Mouse (Mus musculus): ENCODE results near the gene B4galt1. TPM values are rescaled to one million over a fixed set of nuclear protein-coding genes. Genes with fewer than 3 reads are reported as not detected.
"Not testable (repeated sequence)": the region's sequence is repeated elsewhere in the genome, so short reads cannot be mapped to it uniquely, and the experiment has no call there.

The B4galt1 gene
- polyA plus RNA-seq, 1 experiment: 44.4 TPM

DNA sequence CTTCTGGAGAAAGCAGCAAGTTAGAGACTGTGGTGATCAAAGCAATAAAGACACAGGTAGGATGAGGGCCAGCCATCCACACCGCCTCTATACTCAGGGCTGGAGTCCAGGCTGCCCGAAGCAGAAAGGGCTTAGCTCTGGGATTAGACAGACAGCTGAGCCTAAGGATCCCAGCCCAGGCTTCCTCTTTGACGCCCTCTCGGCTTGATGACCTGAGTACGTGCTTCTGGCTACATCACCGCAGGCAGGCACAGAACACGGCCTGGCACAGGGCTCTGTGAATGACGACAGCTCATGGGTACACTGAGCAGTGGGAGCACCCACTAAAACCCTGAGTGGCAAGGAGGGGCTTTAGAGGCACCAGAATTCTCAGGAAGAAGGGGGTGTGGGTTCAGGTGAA lies 48.4 kb downstream of the B4galt1 start:
- Histone ChIP-seq H3K4me3 (replicated peaks; ENCODE audit: control insufficient read depth, low read depth, low read length) (no peak overlapping the region), H3K4me1 (ENCODE audit: control insufficient read depth, insufficient read depth, low read length) (no peaks in the 10 kb centered on the region), H3K27ac (ENCODE audit: control insufficient read depth, insufficient read depth, low read depth, low read length, poor library complexity) (no peak overlapping the region)
- TF ChIP-seq POLR2A (IDR thresholded peaks at IDR 0.05; ENCODE audit: borderline replicate concordance, control insufficient read depth, low read depth, low read length): no peak
- TF ChIP-seq CTCF (IDR thresholded peaks at IDR 0.05; ENCODE audit: control insufficient read depth, insufficient read depth, low read length): no peak
- WGBS: 91% methylated on average over 8 of the region's 8 CpGs

GRCm38 (mm10) chr4:40802787-40803186 lies 51.0 kb downstream of the B4galt1 start:
- Histone ChIP-seq H3K4me1 (ENCODE audit: control insufficient read depth, insufficient read depth, low read length) (no peaks in the 10 kb centered on the region), H3K27ac (ENCODE audit: control insufficient read depth, insufficient read depth, low read depth, low read length, poor library complexity) (no peak overlapping the region), H3K4me3 (replicated peaks; ENCODE audit: control insufficient read depth, low read depth, low read length) (no peak overlapping the region)
- TF ChIP-seq CTCF (IDR thresholded peaks at IDR 0.05; ENCODE audit: control insufficient read depth, insufficient read depth, low read length): no peak
- TF ChIP-seq POLR2A (IDR thresholded peaks at IDR 0.05; ENCODE audit: borderline replicate concordance, control insufficient read depth, low read depth, low read length): no peak
- WGBS: 84% methylated on average over 3 of the region's 3 CpGs

DNA sequence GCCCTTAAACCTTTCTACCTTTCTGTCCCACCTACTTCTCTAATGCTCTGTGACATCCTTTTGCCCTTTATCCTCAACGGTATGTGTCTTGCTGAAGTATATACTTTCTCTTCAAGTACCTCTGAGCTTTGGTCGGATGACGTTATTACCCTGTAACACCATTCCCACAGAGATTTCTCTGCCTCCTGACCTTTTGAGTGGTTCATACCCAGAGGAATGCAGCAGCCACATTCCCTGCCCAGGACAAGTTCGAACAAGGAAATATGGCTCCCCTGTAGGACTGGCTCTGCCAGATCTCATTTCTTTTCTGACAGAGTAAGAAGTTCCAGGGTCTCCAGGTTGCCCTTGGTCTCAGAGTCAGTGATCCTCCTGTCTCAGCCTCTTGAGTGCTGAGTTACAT lies 51.9 kb downstream of the B4galt1 start:
- TF ChIP-seq CTCF (IDR thresholded peaks at IDR 0.05; ENCODE audit: control insufficient read depth, insufficient read depth, low read length) (no peak), POLR2A (IDR thresholded peaks at IDR 0.05; ENCODE audit: borderline replicate concordance, control insufficient read depth, low read depth, low read length) (no peak)
- WGBS: 89% methylated on average over 4 of the region's 4 CpGs
- H3K27ac ChIP-seq (ENCODE audit: control insufficient read depth, insufficient read depth, low read depth, low read length, poor library complexity): no peak overlapping the region
- no peaks in the 10 kb centered on the region for H3K4me1 ChIP-seq (ENCODE audit: control insufficient read depth, insufficient read depth, low read length)
- H3K4me3 ChIP-seq (replicated peaks; ENCODE audit: control insufficient read depth, low read depth, low read length): no peak overlapping the region

GRCm38 (mm10) chr4:40800873-40801272 lies 52.9 kb downstream of the B4galt1 start:
- H3K4me3 ChIP-seq (replicated peaks; ENCODE audit: control insufficient read depth, low read depth, low read length): no peak overlapping the region
- TF ChIP-seq CTCF (IDR thresholded peaks at IDR 0.05; ENCODE audit: control insufficient read depth, insufficient read depth, low read length) (no peak), POLR2A (IDR thresholded peaks at IDR 0.05; ENCODE audit: borderline replicate concordance, control insufficient read depth, low read depth, low read length) (no peak)
- H3K27ac ChIP-seq (ENCODE audit: control insufficient read depth, insufficient read depth, low read depth, low read length, poor library complexity): no peak overlapping the region
- WGBS: 69% methylated on average over 3 of the region's 3 CpGs
- H3K4me1 ChIP-seq (ENCODE audit: control insufficient read depth, insufficient read depth, low read length): no peaks in the 10 kb centered on the region

DNA sequence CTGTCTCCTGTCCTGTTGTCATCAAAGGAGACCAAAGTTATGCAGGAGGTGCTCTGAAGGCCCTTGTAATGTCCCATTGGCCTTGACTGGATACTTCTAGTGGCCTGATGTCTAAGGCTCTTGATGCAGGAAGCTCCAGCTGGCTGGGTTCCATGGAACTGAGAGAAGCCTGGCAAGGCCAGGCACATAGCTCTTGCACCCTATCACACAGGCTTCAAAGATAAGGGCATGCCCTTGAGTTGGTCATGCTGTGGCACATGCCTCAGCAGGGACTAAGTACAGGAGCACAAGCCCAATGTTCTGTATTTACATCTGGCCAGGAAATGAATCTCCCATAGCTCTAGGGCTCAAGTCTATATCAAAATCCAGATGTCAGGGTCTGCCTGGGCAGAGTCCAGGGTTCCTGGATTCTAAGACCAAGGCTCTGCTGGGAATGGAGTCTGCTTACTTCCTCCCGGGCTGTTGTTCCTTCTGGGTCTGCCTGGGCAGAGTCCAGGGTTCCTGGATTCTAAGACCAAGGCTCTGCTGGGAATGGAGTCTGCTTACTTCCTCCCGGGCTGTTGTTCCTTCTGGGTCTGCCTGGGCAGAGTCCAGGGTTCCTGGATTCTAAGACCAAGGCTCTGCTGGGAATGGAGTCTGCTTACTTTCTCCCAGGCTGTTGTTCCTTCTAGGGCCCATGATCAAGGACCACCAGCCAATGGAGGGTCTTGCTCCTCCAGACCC lies 54.8 kb downstream of the B4galt1 start:
- not testable (repeated sequence) for H3K4me3 ChIP-seq (replicated peaks; ENCODE audit: control insufficient read depth, low read depth, low read length); H3K27ac ChIP-seq (ENCODE audit: control insufficient read depth, insufficient read depth, low read depth, low read length, poor library complexity); H3K4me1 ChIP-seq (ENCODE audit: control insufficient read depth, insufficient read depth, low read length)
- WGBS: 81% methylated on average over 2 of the region's 2 CpGs

DNA sequence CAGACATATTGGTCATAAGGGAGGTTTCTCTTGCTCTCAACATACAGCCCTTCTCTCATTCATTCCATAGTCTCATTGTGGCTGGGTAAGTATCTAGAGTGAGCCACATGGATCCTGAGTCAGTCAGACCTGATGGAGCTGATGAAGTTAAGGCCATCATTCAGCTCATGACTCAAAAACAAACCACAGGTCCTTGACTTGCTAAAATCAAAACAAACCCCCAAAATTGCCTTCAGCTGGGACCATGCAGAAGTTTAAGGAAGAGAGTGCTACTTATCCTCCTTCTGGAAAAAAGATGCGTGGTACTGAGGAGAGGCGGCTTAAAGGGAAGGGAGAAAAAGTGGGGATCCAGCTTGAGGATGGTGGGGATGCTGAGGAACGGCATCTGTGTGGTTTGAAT lies 58.0 kb downstream of the B4galt1 start:
- Histone ChIP-seq H3K4me1 (ENCODE audit: control insufficient read depth, insufficient read depth, low read length) (no peaks in the 10 kb centered on the region), H3K27ac (ENCODE audit: control insufficient read depth, insufficient read depth, low read depth, low read length, poor library complexity) (no peak overlapping the region), H3K4me3 (replicated peaks; ENCODE audit: control insufficient read depth, low read depth, low read length) (no peak overlapping the region)
- TF ChIP-seq POLR2A (IDR thresholded peaks at IDR 0.05; ENCODE audit: borderline replicate concordance, control insufficient read depth, low read depth, low read length) (no peak), CTCF (IDR thresholded peaks at IDR 0.05; ENCODE audit: control insufficient read depth, insufficient read depth, low read length) (no peak)
- 86% methylated on average over 3 of the region's 3 CpGs for WGBS

DNA sequence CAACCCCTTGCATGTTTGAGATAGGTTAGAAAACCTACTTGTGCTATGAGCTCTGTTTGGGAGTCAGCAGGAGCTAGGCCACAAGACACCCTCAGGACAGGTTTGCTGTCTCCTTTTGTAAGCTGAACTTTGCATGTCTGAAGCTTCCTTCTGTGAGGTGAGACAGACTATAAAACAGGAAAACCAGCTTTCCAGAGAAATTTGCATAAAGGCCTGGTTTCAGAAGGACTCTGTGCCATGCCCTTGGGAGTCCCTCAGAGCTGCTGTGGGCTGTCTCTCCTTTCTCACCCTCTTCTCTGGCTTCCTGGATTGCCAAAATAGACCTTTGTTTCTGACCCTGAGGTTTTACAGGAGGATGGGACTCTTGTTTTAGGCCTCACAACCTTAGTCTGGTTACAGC lies 59.5 kb downstream of the B4galt1 start:
- TF ChIP-seq CTCF (IDR thresholded peaks at IDR 0.05; ENCODE audit: control insufficient read depth, insufficient read depth, low read length): no peak
- no peak for TF ChIP-seq POLR2A (IDR thresholded peaks at IDR 0.05; ENCODE audit: borderline replicate concordance, control insufficient read depth, low read depth, low read length)
- Histone ChIP-seq H3K4me1 (ENCODE audit: control insufficient read depth, insufficient read depth, low read length) (no peaks in the 10 kb centered on the region), H3K4me3 (replicated peaks; ENCODE audit: control insufficient read depth, low read depth, low read length) (no peak overlapping the region), H3K27ac (ENCODE audit: control insufficient read depth, insufficient read depth, low read depth, low read length, poor library complexity) (no peak overlapping the region)

DNA sequence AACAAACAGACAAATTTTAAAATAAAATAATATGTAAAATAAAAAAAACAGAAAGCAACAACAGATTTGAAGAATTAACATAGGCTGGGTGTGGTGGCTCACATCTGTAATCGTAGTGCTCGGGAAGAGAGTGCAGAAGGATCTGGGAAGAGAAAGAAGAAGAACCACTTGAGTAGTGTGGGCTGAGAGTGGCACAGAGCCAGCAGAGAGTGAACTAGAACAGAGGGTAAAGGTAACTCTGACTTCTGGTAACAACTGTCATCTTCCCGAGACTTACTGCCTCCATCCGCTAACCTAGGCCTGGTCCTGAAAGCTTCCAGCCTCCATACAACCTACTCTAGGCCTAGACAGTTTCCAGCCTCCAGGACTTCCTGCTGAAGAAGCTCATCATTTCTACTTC lies 62.6 kb downstream of the B4galt1 start:
- TF ChIP-seq POLR2A (IDR thresholded peaks at IDR 0.05; ENCODE audit: borderline replicate concordance, control insufficient read depth, low read depth, low read length) (no peak), CTCF (IDR thresholded peaks at IDR 0.05; ENCODE audit: control insufficient read depth, insufficient read depth, low read length) (no peak)
- no peak overlapping the region for H3K27ac ChIP-seq (ENCODE audit: control insufficient read depth, insufficient read depth, low read depth, low read length, poor library complexity)
- 77% methylated on average over 4 of the region's 4 CpGs for WGBS
- no peak overlapping the region for H3K4me3 ChIP-seq (replicated peaks; ENCODE audit: control insufficient read depth, low read depth, low read length)
- H3K4me1 ChIP-seq (ENCODE audit: control insufficient read depth, insufficient read depth, low read length): no peaks in the 10 kb centered on the region

DNA sequence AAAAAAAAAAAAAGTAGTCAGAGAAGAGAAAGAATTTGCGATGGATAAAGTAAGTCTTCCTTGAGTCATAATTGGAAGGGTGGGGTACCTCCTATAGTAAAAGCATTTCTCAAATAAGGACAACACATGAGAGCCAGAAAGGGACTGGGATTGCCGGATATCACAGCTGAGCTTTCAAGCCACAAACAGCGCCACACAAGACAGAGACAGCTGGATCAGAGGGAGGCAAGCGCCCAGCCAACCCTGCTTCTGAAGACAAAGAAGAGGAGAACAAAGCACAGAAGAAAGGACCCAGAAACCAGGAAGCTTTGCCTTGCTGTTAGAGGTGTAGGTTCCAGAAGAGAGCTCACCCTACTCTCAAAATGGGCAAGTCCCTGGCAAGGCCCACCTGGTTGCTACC lies 67.2 kb downstream of the B4galt1 start:
- H3K27ac ChIP-seq (ENCODE audit: control insufficient read depth, insufficient read depth, low read depth, low read length, poor library complexity): no peak overlapping the region
- H3K4me3 ChIP-seq (replicated peaks; ENCODE audit: control insufficient read depth, low read depth, low read length): no peak overlapping the region
- 86% methylated on average over 4 of the region's 4 CpGs for WGBS
- no peak for TF ChIP-seq CTCF (IDR thresholded peaks at IDR 0.05; ENCODE audit: control insufficient read depth, insufficient read depth, low read length)
- TF ChIP-seq POLR2A (IDR thresholded peaks at IDR 0.05; ENCODE audit: borderline replicate concordance, control insufficient read depth, low read depth, low read length): no peak
- peaks cover 3% of the 10 kb centered on the region; the same call in 1 of the 2 replicates for H3K4me1 ChIP-seq (ENCODE audit: control insufficient read depth, insufficient read depth, low read length)
